Mouse (Mus musculus): ENCODE data around the gene Il34.

DNA sequence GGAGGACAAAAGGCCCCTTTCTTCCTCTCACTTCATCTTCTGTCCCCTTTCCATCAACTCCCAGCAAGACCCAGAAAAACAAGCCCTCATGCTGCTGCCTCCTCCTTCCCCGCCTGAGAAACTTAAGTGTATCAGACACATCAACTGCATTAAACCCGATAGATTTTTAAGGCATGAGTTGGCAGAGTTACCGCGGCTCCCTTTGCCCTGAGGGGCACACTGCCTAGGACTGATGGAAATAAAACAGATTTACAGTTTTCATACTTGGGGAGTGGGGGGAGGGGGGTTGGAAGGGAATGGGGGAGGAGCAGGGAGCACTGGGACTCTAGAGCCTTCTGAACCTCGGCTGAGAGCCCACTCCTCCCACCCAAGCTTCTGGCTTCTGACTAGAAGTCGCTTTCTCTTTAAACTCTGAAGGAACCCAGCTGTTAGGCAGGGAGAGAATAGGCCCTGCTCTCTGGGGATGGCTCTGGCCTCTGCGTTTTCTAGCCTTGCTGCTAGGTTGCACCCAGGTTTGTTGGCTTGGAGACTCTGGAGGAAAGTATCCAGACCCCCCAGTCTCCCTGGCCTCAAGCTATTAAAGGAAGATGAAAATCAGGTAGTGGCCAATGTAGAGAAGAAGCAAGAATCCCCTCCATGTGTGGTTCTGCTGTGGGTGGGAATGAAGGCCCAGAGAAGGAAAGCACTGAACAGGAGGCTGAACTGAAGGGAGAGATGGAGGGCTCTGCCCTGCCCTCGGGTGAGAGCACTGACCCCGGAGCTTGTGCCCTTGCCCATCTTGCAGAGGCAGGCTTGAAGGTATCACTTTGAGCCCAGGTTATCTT lies 102.9 kb downstream of the Il34 start:
- TF ChIP-seq POLR2A (IDR thresholded peaks at IDR 0.05; ENCODE audit: control insufficient read depth, low read depth, low read length) (no peak), CTCF (IDR thresholded peaks at IDR 0.05; ENCODE audit: control insufficient read depth, insufficient read depth, insufficient replicate concordance, low read depth, low read length) (no peak)
